Mouse (Mus musculus): ENCODE measurements around the gene Cyp2c54. TPM values are rescaled to one million over a fixed set of nuclear protein-coding genes. Genes with fewer than 3 reads are reported as not detected.
"Not testable (repeated sequence)": the region's sequence is repeated elsewhere in the genome, so short reads cannot be mapped to it uniquely, and the experiment has no call there.

Cyp2c54 gene
- polyA plus RNA-seq (2011; ENCODE audit: insufficient read depth, insufficient read length, low read depth, missing spikeins): not detected in 2 replicates

DNA sequence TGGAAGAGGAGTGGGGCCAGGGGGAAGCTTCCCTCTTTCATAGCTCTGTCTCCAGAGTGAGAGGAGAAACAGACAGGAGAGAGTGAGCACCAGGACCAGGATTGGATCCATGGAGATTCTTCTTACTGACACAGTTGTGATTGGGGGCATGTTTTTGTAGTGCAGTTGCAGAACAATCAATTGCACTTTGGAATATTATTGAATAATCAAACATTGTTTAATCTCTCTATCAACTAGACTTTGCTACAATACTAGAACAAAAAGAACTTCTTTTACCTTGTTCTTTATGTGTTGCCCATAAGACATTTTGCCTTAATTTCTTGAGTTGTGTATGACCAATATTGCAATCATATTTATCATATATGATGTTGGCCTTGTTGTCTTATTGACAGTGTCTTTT lies at the start of gene Cyp2c54:
Gene Cyp2c54, minus strand, starts transcription at position 127 of the 400 bp plus-strand sequence.
- no peaks in the 10 kb centered on the region for H3K27me3 ChIP-seq (ENCODE audit: control insufficient read depth, insufficient read depth, low read length, poor library complexity, severe bottlenecking)
- TF ChIP-seq POLR2A (IDR thresholded peaks at IDR 0.05; ENCODE audit: insufficient read depth, low read length) (no peak), CTCF (IDR thresholded peaks at IDR 0.05; ENCODE audit: low read depth, low read length) (no peak), EP300 (IDR thresholded peaks at IDR 0.05; ENCODE audit: insufficient read depth, low read depth, low read length) (no peak)
- no peak within 1 kb of the TSS for H3K4me3 ChIP-seq (ENCODE audit: low read depth, low read length)
- H3K36me3 ChIP-seq (ENCODE audit: control insufficient read depth, insufficient read depth, low read length, poor library complexity, severe bottlenecking): no peaks in the 10 kb centered on the region
- no peak within 1 kb of the TSS for H3K27ac ChIP-seq (ENCODE audit: insufficient read depth, low read length)
- peaks cover 2% of the 10 kb centered on the region; the same call in 1 of the 2 replicates for H3K9me3 ChIP-seq (replicated peaks; ENCODE audit: control insufficient read depth, insufficient read depth, low read length, poor library complexity, severe bottlenecking)
- H3K4me1 ChIP-seq (ENCODE audit: control insufficient read depth, insufficient read depth, low read length): no peaks in the 10 kb centered on the region
- H3K9ac ChIP-seq (ENCODE audit: low read depth, poor library complexity, severe bottlenecking): no peak within 1 kb of the TSS

DNA sequence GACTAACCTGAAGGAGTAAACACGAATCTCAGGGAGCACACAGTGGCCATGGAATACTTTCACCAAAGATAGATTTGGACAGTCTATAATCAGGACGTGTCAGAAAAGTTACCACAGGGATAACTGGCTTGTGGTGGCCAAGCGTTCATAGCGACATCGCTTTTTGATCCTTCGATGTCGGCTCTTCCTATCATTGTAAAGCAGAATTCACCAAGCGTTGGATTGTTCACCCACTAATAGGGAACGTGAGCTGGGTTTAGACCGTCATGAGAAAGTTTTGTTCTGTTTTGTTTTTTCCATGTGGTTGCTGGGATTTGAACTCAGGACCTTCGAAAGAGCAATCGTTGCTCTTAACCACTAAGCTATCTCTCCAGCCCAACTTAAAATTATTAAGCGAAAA lies 46.0 kb upstream of the Cyp2c54 start:
- not testable (repeated sequence) for H3K27ac ChIP-seq (ENCODE audit: insufficient read depth, low read length); H3K4me3 ChIP-seq (ENCODE audit: low read depth, low read length); H3K36me3 ChIP-seq (ENCODE audit: control insufficient read depth, insufficient read depth, low read length, poor library complexity, severe bottlenecking); H3K4me1 ChIP-seq (ENCODE audit: control insufficient read depth, insufficient read depth, low read length); H3K27me3 ChIP-seq (ENCODE audit: control insufficient read depth, insufficient read depth, low read length, poor library complexity, severe bottlenecking); H3K9ac ChIP-seq (ENCODE audit: low read depth, poor library complexity, severe bottlenecking); H3K9me3 ChIP-seq (replicated peaks; ENCODE audit: control insufficient read depth, insufficient read depth, low read length, poor library complexity, severe bottlenecking)

GRCm38 (mm10) chr19:40091111-40091510 lies 17.5 kb upstream of the Cyp2c54 start:
- no peak overlapping the region for H3K4me3 ChIP-seq (ENCODE audit: low read depth, low read length)
- H3K4me1 ChIP-seq (ENCODE audit: control insufficient read depth, insufficient read depth, low read length): no peaks in the 10 kb centered on the region
- no peaks in the 10 kb centered on the region for H3K36me3 ChIP-seq (ENCODE audit: control insufficient read depth, insufficient read depth, low read length, poor library complexity, severe bottlenecking)
- TF ChIP-seq CTCF (IDR thresholded peaks at IDR 0.05; ENCODE audit: low read depth, low read length) (no peak), POLR2A (IDR thresholded peaks at IDR 0.05; ENCODE audit: insufficient read depth, low read length) (no peak), EP300 (IDR thresholded peaks at IDR 0.05; ENCODE audit: insufficient read depth, low read depth, low read length) (no peak)
- H3K9me3 ChIP-seq (replicated peaks; ENCODE audit: control insufficient read depth, insufficient read depth, low read length, poor library complexity, severe bottlenecking): no peaks in the 10 kb centered on the region
- no peak overlapping the region for H3K27ac ChIP-seq (ENCODE audit: insufficient read depth, low read length)
- H3K9ac ChIP-seq (ENCODE audit: low read depth, poor library complexity, severe bottlenecking): no peak overlapping the region
- H3K27me3 ChIP-seq (ENCODE audit: control insufficient read depth, insufficient read depth, low read length, poor library complexity, severe bottlenecking): no peaks in the 10 kb centered on the region

DNA sequence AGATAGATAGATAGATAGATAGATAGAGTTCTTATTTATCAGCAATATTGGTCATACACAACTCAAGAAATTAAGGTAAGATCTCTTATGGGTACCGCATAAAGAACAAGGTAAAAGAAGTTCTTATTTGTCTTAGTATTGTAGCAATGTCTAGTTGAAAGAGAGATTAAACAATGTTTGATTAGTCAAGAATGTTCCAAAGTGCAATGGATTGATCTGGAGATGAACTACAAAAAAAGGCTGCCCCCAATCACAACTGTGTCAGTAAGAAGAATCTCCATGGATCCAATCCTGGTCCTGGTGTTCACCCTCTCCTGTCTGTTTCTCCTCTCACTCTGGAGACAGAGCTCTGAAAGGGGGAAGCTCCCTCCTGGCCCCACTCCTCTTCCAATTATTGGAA lies 15.8 kb upstream of the Cyp2c54 start, which contains the start of gene Cyp2c50:
Gene Cyp2c50, plus strand, starts transcription at position 268 of the 400 bp plus-strand sequence.
- not testable (repeated sequence) for H3K27ac ChIP-seq (ENCODE audit: insufficient read depth, low read length); H3K9ac ChIP-seq (ENCODE audit: low read depth, poor library complexity, severe bottlenecking); H3K4me1 ChIP-seq (ENCODE audit: control insufficient read depth, insufficient read depth, low read length); H3K4me3 ChIP-seq (ENCODE audit: low read depth, low read length); H3K9me3 ChIP-seq (replicated peaks; ENCODE audit: control insufficient read depth, insufficient read depth, low read length, poor library complexity, severe bottlenecking); H3K36me3 ChIP-seq (ENCODE audit: control insufficient read depth, insufficient read depth, low read length, poor library complexity, severe bottlenecking); H3K27me3 ChIP-seq (ENCODE audit: control insufficient read depth, insufficient read depth, low read length, poor library complexity, severe bottlenecking)

GRCm38 (mm10) chr19:40088381-40088780 lies 14.8 kb upstream of the Cyp2c54 start:
- H3K27ac ChIP-seq (ENCODE audit: insufficient read depth, low read length): no peak overlapping the region
- TF ChIP-seq CTCF (IDR thresholded peaks at IDR 0.05; ENCODE audit: low read depth, low read length) (no peak), EP300 (IDR thresholded peaks at IDR 0.05; ENCODE audit: insufficient read depth, low read depth, low read length) (no peak), POLR2A (IDR thresholded peaks at IDR 0.05; ENCODE audit: insufficient read depth, low read length) (no peak)
- no peaks in the 10 kb centered on the region for H3K36me3 ChIP-seq (ENCODE audit: control insufficient read depth, insufficient read depth, low read length, poor library complexity, severe bottlenecking)
- no peak overlapping the region for H3K9ac ChIP-seq (ENCODE audit: low read depth, poor library complexity, severe bottlenecking)
- H3K4me3 ChIP-seq (ENCODE audit: low read depth, low read length): no peak overlapping the region
- H3K27me3 ChIP-seq (ENCODE audit: control insufficient read depth, insufficient read depth, low read length, poor library complexity, severe bottlenecking): no peaks in the 10 kb centered on the region
- H3K9me3 ChIP-seq (replicated peaks; ENCODE audit: control insufficient read depth, insufficient read depth, low read length, poor library complexity, severe bottlenecking): no peaks in the 10 kb centered on the region
- no peaks in the 10 kb centered on the region for H3K4me1 ChIP-seq (ENCODE audit: control insufficient read depth, insufficient read depth, low read length)

GRCm38 (mm10) chr19:39992140-39992539 lies 81.5 kb downstream of the Cyp2c54 start, which contains the start of gene Cyp2c37:
Gene Cyp2c37, plus strand, starts transcription at chr19:39992424.
- not testable (repeated sequence) for H3K36me3 ChIP-seq (ENCODE audit: control insufficient read depth, insufficient read depth, low read length, poor library complexity, severe bottlenecking); H3K4me3 ChIP-seq (ENCODE audit: low read depth, low read length); H3K27ac ChIP-seq (ENCODE audit: insufficient read depth, low read length); H3K9me3 ChIP-seq (replicated peaks; ENCODE audit: control insufficient read depth, insufficient read depth, low read length, poor library complexity, severe bottlenecking); H3K27me3 ChIP-seq (ENCODE audit: control insufficient read depth, insufficient read depth, low read length, poor library complexity, severe bottlenecking); H3K9ac ChIP-seq (ENCODE audit: low read depth, poor library complexity, severe bottlenecking); H3K4me1 ChIP-seq (ENCODE audit: control insufficient read depth, insufficient read depth, low read length)

- Histone ChIP-seq H3K9me3 (replicated peaks; ENCODE audit: control insufficient read depth, insufficient read depth, low read length, poor library complexity, severe bottlenecking) (no peaks in the 10 kb centered on the region), H3K9ac (ENCODE audit: low read depth, poor library complexity, severe bottlenecking) (no peak overlapping the region), H3K27me3 (ENCODE audit: control insufficient read depth, insufficient read depth, low read length, poor library complexity, severe bottlenecking) (no peaks in the 10 kb centered on the region; the same call in 1 of the 2 replicates), H3K36me3 (ENCODE audit: control insufficient read depth, insufficient read depth, low read length, poor library complexity, severe bottlenecking) (no peaks in the 10 kb centered on the region), H3K4me3 (ENCODE audit: low read depth, low read length) (no peak overlapping the region), H3K4me1 (ENCODE audit: control insufficient read depth, insufficient read depth, low read length) (no peaks in the 10 kb centered on the region), H3K27ac (ENCODE audit: insufficient read depth, low read length) (no peak overlapping the region)
- TF ChIP-seq POLR2A (IDR thresholded peaks at IDR 0.05; ENCODE audit: insufficient read depth, low read length) (no peak), EP300 (IDR thresholded peaks at IDR 0.05; ENCODE audit: insufficient read depth, low read depth, low read length) (no peak), CTCF (IDR thresholded peaks at IDR 0.05; ENCODE audit: low read depth, low read length) (no peak)
Measured at GRCm38 (mm10) chr19:39989471-39989870, 84.2 kb downstream of the Cyp2c54 start.

Other genes starting within 250 kb of the Cyp2c54 start
- not detected in 2 replicates for gene Cyp2c69, start 187.0 kb downstream of the Cyp2c54 start, polyA plus RNA-seq (2011; ENCODE audit: insufficient read depth, insufficient read length, low read depth, missing spikeins)
- not detected in 2 replicates for gene Cyp2c37, start 81.4 kb downstream of the Cyp2c54 start, polyA plus RNA-seq (2011; ENCODE audit: insufficient read depth, insufficient read length, low read depth, missing spikeins)
- not detected in 2 replicates for gene Cyp2c50, start 15.9 kb upstream of the Cyp2c54 start, polyA plus RNA-seq (2011; ENCODE audit: insufficient read depth, insufficient read length, low read depth, missing spikeins)
- not detected in 2 replicates for gene Cyp2c70, start 113.5 kb upstream of the Cyp2c54 start, polyA plus RNA-seq (2011; ENCODE audit: insufficient read depth, insufficient read length, low read depth, missing spikeins)
- gene Pdlim1, start 198.0 kb upstream of the Cyp2c54 start, polyA plus RNA-seq (2011; ENCODE audit: insufficient read depth, insufficient read length, low read depth, missing spikeins): 205 and 208 TPM in 2 replicates

Measured in ES-Bruce4 (cell line).